Mouse (Mus musculus): ENCODE measurements around the gene Galnt7. TPM values are rescaled to one million over a fixed set of nuclear protein-coding genes. Genes with fewer than 3 reads are reported as not detected.

Gene Galnt7
- polyA plus RNA-seq, 1 experiment from 2014 or later, result 14.4 TPM

DNA sequence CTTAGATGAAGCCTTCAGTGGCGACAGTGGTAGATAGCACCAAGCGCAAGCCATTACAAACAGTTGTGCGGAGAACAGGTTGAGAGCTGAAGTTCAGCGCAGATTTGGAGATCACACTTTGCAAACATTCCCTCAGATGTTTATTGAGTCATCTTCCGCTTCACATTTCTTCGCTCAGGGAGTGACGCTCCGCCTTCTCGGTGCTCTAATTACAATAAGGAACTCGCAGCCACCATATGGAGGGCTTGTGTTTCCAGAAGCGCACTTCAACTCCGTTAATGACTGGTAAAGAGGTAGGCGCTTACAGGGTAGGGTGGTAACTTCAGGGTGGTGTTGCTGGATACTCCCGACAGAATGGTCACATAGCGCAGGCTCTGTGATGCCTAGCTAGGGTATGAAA, 89.1 kb downstream of the Galnt7 start:
- Histone ChIP-seq H3K4me2 (no peak overlapping the region), H3K4me1 (ENCODE audit: insufficient read depth) (no peaks in the 10 kb centered on the region), H3K4me3 (ENCODE audit: low read depth, low read length) (no peak overlapping the region), H3K27ac (ENCODE audit: low read depth) (no peak overlapping the region), H3K9ac (no peak overlapping the region), H3K9me3 (ENCODE audit: low read depth, low read length) (no peaks in the 10 kb centered on the region), H3K27me3 (ENCODE audit: insufficient read depth, low read length) (no peaks in the 10 kb centered on the region), H3K36me3 (ENCODE audit: insufficient read depth) (no peaks in the 10 kb centered on the region)
- ATAC-seq (ENCODE audit: insufficient read depth) (no peak), DNase-seq (no peak)
- no peak for TF ChIP-seq CTCF (IDR thresholded peaks at IDR 0.05; ENCODE audit: low read depth)
- WGBS, result 81% methylated on average over 15 of the region's 15 CpGs

DNA sequence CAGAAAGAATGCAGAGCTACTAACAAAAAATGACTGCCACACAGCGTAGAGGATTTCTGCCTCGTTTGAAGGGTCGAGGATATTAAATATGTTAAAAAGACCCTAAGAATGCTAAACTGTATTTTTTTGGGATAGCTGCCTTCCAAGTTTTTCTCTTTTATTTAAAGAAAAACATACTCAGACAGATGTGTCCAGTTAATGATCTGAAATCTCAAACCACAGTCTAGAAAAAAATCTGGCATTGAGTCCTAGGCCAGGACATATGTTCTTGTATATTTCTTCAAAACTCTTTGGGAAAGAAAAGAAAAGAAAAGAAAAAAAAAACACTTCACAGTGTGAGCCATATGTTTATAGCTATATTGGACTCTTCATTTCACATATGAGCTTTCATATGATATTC, 90.1 kb downstream of the Galnt7 start:
- no peak overlapping the region for H3K9ac ChIP-seq
- no peaks in the 10 kb centered on the region for H3K27me3 ChIP-seq (ENCODE audit: insufficient read depth, low read length)
- H3K27ac ChIP-seq (ENCODE audit: low read depth), result no peak overlapping the region; the same call in 1 of the 2 replicates
- no peak overlapping the region for H3K4me3 ChIP-seq (ENCODE audit: low read depth, low read length)
- no peaks in the 10 kb centered on the region for H3K36me3 ChIP-seq (ENCODE audit: insufficient read depth)
- no peaks in the 10 kb centered on the region for H3K9me3 ChIP-seq (ENCODE audit: low read depth, low read length)
- 47% methylated on average over 3 of the region's 3 CpGs for WGBS
- no peak overlapping the region for H3K4me2 ChIP-seq
- H3K4me1 ChIP-seq (ENCODE audit: insufficient read depth), result no peaks in the 10 kb centered on the region
- ATAC-seq (ENCODE audit: insufficient read depth), result no peak
- peak; percentile 72 for DNase-seq
- no peak for TF ChIP-seq CTCF (IDR thresholded peaks at IDR 0.05; ENCODE audit: low read depth)

DNA sequence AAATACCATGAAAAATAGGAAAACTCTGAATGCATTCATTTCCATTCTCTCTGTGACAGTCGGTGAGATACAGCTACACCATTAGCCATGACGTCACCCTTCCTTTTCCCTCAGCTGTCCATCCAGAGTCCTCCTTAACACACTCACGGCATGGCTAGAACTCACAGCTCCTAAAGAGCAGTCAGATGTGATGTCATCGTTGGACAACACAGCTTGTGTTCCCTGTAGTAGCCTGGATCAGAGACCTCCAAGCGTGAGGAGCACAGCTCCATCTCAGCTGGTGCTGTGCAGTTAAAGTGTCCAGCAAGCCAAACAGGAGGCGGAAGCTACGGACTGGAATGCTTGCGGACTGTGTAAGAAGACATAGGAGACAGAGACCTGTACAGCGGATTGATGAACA, 91.9 kb downstream of the Galnt7 start:
- Histone ChIP-seq H3K4me1 (ENCODE audit: insufficient read depth) (no peaks in the 10 kb centered on the region), H3K27me3 (ENCODE audit: insufficient read depth, low read length) (no peaks in the 10 kb centered on the region), H3K4me2 (no peak overlapping the region), H3K27ac (ENCODE audit: low read depth) (no peak overlapping the region), H3K9ac (no peak overlapping the region), H3K36me3 (ENCODE audit: insufficient read depth) (no peaks in the 10 kb centered on the region), H3K9me3 (ENCODE audit: low read depth, low read length) (no peaks in the 10 kb centered on the region), H3K4me3 (ENCODE audit: low read depth, low read length) (no peak overlapping the region)
- ATAC-seq (ENCODE audit: insufficient read depth), result no peak
- 79% methylated on average over 9 of the region's 9 CpGs for WGBS
- DNase-seq, result no peak
- TF ChIP-seq CTCF (IDR thresholded peaks at IDR 0.05; ENCODE audit: low read depth), result no peak

DNA sequence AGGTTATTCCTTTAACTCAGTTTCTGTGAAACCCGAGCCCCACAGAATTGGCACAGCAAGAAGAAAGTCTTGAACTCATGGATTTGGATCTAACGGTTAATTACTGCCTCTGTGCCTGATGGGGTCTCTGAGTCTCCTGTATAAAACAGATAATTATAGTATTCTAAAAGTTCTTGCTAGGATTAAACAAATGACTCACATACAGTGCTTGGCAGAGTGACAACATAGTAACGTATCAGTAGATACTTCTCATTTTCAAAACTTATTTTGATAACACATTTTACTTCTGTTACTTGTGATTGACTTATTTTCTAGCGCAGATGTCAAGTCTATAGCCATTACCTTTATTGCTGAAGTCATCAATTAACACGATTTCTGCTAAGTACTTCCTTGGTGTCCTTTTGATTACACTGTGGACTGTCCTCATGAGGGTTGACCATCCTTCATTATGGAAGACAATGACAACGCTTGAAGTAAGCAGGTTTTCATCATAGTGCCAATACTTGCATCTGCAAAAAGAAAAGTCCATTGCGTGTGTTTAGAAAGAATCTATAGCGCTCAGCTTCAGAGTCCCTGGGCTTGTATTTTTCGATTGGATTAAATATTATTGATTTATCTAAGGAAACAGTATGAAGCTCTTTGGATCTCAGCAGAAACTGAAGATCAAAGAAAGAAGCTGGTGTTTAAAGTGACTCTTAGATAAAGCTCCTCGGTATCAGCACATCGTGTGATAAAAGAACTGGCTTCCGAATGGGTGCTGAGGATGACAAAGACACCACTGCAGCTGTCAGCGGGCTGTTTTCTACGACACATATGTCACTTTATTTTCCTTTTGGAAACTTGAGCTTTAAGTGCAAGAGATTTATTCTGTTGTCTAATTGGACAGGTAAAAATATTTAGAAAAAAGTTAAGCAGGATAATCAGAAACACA, 100.5 kb downstream of the Galnt7 start:
- Histone ChIP-seq H3K9ac (no peak overlapping the region), H3K4me2 (no peak overlapping the region), H3K9me3 (ENCODE audit: low read depth, low read length) (no peaks in the 10 kb centered on the region), H3K36me3 (ENCODE audit: insufficient read depth) (no peaks in the 10 kb centered on the region), H3K4me3 (ENCODE audit: low read depth, low read length) (no peak overlapping the region), H3K4me1 (ENCODE audit: insufficient read depth) (no peaks in the 10 kb centered on the region), H3K27me3 (ENCODE audit: insufficient read depth, low read length) (no peaks in the 10 kb centered on the region), H3K27ac (ENCODE audit: low read depth) (no peak overlapping the region)
- DNase-seq (no peak), ATAC-seq (ENCODE audit: insufficient read depth) (no peak)
- 69% methylated on average over 14 of the region's 14 CpGs for WGBS
- TF ChIP-seq CTCF (IDR thresholded peaks at IDR 0.05; ENCODE audit: low read depth), result no peak

DNA sequence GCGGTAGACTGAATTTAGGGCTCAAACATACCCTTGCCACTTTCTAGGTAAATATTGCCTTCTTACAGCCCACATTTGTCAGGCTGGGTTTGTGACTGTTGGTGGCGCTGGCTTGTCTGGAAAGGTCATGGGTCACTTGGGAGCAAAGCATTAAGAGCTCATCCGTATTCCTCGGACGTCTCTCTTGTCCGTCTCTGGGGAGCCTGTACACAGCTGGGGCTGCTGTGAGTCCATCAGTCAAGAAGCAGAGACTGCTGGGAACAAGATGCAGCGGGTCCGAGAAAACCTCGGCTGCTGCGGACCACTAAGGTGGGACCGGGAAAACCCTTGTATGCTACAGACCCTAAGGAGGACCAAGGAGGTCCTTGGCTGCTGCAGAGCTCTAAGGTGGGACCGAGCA, 105.3 kb downstream of the Galnt7 start:
- Histone ChIP-seq H3K27me3 (ENCODE audit: insufficient read depth, low read length) (no peaks in the 10 kb centered on the region), H3K4me1 (ENCODE audit: insufficient read depth) (no peaks in the 10 kb centered on the region), H3K9ac (no peak overlapping the region), H3K9me3 (ENCODE audit: low read depth, low read length) (no peaks in the 10 kb centered on the region), H3K4me3 (ENCODE audit: low read depth, low read length) (no peak overlapping the region), H3K4me2 (no peak overlapping the region), H3K36me3 (ENCODE audit: insufficient read depth) (no peaks in the 10 kb centered on the region), H3K27ac (ENCODE audit: low read depth) (no peak overlapping the region)
- no peak for DNase-seq
- no peak for ATAC-seq (ENCODE audit: insufficient read depth)
- TF ChIP-seq CTCF (IDR thresholded peaks at IDR 0.05; ENCODE audit: low read depth), result no peak
- 35% methylated on average over 12 of the region's 12 CpGs for WGBS

DNA sequence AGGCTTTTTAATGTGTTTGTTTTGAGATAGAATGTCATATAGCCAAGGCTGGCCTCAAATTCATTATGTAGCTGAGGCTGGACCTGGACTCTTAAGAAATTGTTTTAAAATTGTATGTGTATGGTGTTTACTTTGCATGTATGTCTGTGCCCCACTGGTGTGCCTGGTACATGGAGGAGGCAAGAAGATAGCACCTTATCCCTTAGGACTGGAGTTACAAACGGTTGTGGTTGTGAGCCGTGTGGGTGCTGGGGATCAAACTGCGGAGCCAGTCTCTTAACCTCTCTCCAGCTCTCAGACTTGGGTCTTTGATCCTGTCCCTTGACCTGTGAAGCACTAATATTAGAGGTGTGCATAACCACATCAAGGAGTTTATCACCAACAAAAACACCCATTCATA, 106.0 kb downstream of the Galnt7 start:
- Histone ChIP-seq H3K27ac (ENCODE audit: low read depth) (no peak overlapping the region), H3K36me3 (ENCODE audit: insufficient read depth) (no peaks in the 10 kb centered on the region), H3K9ac (no peak overlapping the region), H3K9me3 (ENCODE audit: low read depth, low read length) (no peaks in the 10 kb centered on the region), H3K4me1 (ENCODE audit: insufficient read depth) (no peaks in the 10 kb centered on the region), H3K4me2 (no peak overlapping the region), H3K4me3 (ENCODE audit: low read depth, low read length) (no peak overlapping the region), H3K27me3 (ENCODE audit: insufficient read depth, low read length) (no peaks in the 10 kb centered on the region)
- 83% methylated on average over 3 of the region's 3 CpGs for WGBS
- no peak for ATAC-seq (ENCODE audit: insufficient read depth)
- no peak for DNase-seq
- no peak for TF ChIP-seq CTCF (IDR thresholded peaks at IDR 0.05; ENCODE audit: low read depth)

DNA sequence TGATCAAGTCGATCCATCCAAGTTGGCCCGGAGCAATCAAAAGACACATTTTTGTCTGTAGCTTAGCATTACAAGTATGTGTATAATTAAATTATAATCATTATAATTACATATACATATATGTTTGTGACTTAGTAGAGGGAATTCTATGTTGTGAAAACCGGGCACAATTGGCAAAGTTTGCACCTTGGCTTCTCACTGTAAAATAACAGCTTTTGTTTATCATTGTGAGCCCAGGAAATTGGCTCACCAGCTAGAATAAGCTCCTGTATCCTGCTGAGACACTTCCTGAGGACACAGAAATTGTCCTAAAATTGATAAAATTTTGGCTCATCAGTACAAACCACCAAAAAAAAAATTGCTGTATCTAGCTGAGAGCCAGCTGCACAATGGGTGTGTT, 106.4 kb downstream of the Galnt7 start:
- no peak overlapping the region for H3K27ac ChIP-seq (ENCODE audit: low read depth)
- DNase-seq, result no peak
- no peaks in the 10 kb centered on the region for H3K9me3 ChIP-seq (ENCODE audit: low read depth, low read length)
- H3K4me3 ChIP-seq (ENCODE audit: low read depth, low read length), result no peak overlapping the region
- WGBS, result 86% methylated on average over 3 of the region's 3 CpGs
- no peak overlapping the region for H3K9ac ChIP-seq
- H3K4me2 ChIP-seq, result no peak overlapping the region
- TF ChIP-seq CTCF (IDR thresholded peaks at IDR 0.05; ENCODE audit: low read depth), result no peak
- no peaks in the 10 kb centered on the region for H3K36me3 ChIP-seq (ENCODE audit: insufficient read depth)
- H3K27me3 ChIP-seq (ENCODE audit: insufficient read depth, low read length), result no peaks in the 10 kb centered on the region
- no peak for ATAC-seq (ENCODE audit: insufficient read depth)
- H3K4me1 ChIP-seq (ENCODE audit: insufficient read depth), result no peaks in the 10 kb centered on the region

Measured in lung, embryonic 14.5 days (tissue).